Mouse (Mus musculus) G1E-ER4 (cell line): ENCODE results near the gene Disc1. TPM values are rescaled to one million over a fixed set of nuclear protein-coding genes. Genes with fewer than 3 reads are reported as not detected.

Experiments used
- GATA1 ChIP-seq: IDR thresholded peaks from one replicate; pipeline ENCODE4 v1.8.0; 2012; ENCODE audit warnings: low read length, inconsistent platforms
- polyA plus RNA-seq: library from polyadenylated mRNA; stranded (reverse); fragments of >175 nt; gene quantifications from 2 replicates; pipeline ENCODE4 v1.2.3, GENCODE M21; 2012

Gene Disc1
- not detected in 2 replicates for polyA plus RNA-seq

DNA sequence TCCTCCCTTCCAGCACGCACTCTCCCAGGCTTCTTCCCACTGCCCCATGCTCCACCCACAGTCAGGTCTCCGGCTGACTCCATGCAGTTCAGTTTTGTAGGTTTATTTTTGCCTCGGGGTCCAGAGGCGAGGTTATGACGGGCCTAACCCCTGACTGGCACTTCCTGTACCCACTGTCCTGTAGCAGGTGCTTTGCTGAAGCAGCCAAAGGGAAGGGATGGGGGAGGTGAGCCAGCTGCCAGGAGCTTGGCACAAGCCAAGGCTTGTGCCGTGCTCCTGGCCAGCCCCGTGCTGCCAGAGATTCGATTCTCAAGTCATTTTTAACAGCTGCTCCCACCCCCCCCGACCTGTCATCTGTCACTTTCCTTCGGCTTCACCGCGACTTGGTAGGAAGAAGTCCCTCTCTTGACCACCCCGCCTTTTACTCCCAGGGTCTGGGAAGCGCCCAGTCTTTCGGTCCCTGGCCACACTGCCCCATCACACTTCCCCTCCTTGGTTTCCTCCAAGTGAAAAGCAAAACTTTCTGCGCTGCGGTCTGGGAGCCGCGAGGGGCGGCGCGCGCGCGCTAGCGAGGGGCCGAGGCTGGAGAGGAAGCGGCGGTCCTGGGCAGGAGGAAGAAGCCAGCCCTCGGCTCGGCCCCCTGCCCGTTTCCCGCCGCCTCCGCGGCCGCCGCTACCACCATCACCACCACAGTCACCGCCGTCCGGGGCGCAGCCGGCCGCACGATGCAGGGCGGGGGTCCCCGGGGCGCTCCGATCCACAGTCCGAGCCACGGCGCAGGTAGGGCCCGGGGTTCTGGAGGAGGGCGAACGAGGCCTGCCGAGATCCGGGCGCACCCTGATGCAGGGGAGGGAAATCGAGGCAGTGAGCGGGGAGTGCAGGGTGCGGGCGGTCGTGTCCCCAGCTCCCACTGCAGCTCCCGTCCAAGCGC lies at the start of gene Disc1:
Gene Disc1, plus strand, starts transcription at position 691 of the 931 bp plus-strand sequence.
- TF ChIP-seq GATA1 = no peak

GRCm38 (mm10) chr8:125012695-125013627 lies 41.0 kb upstream of the Disc1 start, which contains the start of gene Tsnax:
Gene Tsnax (plus strand): TSS chr8:125012997.
- TF ChIP-seq GATA1 = no peak

GRCm38 (mm10) chr8:125024085-125024484 lies 29.9 kb upstream of the Disc1 start:
- TF ChIP-seq GATA1 = no peak

DNA sequence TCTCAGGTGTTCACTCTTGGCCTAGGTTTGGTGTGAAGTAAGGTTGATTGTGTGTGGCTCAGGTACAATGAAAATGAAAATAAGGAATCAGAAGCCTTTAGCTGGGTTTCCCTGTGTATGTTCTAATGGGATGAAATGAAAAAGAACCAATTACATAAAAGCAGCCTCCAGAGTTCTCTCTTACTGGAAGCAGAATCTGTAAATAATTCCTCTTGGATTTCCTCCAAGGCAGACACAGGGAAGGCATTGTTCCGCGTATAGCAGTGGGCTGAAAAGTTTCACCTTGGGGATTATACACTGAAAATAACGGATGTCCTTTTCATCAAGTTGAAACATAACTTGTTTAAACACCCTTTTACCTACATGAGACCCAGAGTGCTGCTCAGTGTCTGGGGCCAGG lies 26.8 kb upstream of the Disc1 start:
- TF ChIP-seq GATA1 = no peak

DNA sequence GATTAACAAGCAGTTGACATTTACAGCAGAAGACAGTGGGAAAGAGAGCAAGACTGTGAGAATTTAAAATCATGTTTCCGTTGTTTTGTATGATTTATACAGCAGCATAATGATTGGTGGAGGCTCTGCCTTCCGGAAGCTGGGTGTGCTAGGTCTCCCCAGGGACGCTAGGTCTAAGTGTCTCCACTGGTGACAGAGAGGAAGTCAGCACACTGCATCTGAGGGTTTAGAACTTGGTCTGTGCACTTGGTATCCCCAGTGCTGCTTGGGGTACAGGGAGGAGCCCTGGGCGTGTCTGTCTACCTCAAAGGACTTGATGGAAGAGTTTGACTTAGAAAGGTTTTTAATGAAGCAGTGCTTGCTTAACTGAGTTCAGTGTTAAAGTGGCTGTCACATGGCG lies 25.2 kb upstream of the Disc1 start:
- TF ChIP-seq GATA1 = no peak

GRCm38 (mm10) chr8:125031276-125031675 lies 22.7 kb upstream of the Disc1 start:
- TF ChIP-seq GATA1 = no peak

GRCm38 (mm10) chr8:125034669-125035068 lies 19.3 kb upstream of the Disc1 start:
- TF ChIP-seq GATA1 = no peak

- no peak for TF ChIP-seq GATA1
These were observed 16.9 kb upstream of the Disc1 start for GRCm38 (mm10) chr8:125037081-125037480.

DNA sequence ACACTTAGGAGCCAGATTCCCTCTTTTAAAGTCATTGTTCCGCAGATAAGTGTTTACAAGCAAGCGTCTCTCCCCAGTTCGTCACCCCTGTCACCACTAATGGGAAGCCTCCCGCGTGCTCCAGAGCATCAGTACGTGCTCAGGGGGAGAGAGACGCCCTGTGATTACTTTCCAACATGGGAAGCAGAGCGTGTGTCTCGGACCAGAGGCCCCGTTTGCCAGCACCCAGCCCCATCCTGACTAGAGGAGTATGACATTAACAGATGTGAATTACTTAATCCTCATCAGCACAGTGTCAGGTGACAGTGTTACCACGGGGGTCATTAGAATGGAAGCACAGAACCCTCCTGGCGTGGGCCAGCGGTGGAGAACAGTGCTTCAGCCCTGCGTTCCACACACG lies 15.3 kb upstream of the Disc1 start:
- TF ChIP-seq GATA1 = no peak

DNA sequence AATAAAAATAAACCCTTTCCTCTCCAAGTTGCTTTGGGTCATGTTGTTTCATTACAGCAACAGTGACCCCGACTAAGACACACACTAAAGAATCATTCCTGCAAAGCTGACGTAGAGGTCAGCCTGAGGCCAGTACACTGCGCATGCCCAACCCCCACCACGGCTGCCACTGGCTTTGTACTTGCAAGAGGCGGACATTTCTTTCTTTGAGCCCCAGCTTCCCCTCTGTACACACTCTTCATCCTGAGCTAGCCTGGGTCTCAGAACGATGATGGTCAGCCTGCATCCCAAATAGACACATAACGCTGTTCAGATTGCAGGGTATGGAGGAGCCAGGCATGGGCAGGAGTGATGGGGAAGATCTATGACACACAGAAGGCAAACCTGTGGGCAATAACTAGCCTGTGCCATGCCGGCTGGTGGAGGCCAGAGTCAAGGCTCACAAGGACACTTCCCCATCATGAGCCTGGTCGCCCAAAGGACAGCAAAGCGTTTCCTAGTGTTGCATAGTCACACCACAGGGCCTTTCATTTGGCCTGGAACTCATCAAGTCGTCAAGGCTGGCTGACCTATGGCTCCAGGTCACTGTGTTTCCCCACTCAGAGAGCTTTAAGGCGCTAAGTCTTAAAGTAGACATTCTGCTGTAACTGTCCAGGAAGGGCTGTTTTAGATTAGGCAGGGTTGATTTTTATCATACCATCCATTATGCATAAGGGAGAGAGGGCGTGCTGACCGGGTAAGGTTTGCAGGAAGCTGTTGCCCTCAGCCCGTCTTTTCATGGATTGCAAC lies 13.2 kb upstream of the Disc1 start:
- no peak for TF ChIP-seq GATA1

DNA sequence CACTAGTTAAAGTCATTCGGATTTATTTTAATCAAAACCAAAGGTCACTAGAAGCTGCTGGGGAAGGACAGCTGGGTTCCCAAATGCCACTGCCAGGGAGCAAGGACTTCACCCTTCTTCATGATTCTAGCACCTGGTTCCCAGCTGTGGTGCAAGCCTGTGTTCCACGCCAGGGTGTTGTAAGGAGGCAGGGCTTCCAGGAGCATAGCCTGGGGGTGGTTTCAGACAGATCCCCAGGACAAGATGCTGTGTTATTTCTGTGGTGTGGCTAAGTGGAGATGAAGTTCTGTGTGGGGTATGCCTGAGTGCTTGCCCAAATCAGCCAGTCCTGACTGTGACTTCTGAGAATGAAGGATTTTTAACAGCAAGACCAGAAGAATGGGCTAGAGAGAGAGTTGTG lies 12.5 kb upstream of the Disc1 start:
- TF ChIP-seq GATA1 = no peak

- no peak for TF ChIP-seq GATA1
These were observed 10.6 kb upstream of the Disc1 start for GRCm38 (mm10) chr8:125043394-125043793.

DNA sequence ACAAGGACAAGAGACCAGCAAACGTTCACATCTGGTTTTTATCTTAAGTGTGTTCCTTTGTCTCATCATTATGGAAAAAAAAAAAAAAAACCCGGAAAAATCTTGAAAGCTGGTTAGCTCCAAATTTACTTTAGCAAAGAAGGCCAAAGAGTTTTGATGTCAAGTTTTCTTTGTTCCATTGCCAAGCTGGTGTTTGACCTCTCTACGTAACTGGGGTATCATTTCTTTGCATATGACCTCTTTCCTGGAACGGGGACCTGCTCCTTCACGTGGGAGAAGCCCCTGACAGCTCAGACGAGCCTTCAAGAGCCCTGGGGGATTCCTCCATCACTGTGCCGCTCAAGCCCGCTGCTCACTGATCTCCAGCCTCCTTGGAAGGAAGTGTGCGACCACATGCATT lies 10.1 kb upstream of the Disc1 start:
- no peak for TF ChIP-seq GATA1

GRCm38 (mm10) chr8:125045760-125046159 lies 8.2 kb upstream of the Disc1 start:
- no peak for TF ChIP-seq GATA1

- TF ChIP-seq GATA1 = no peak
These were observed 4.8 kb upstream of the Disc1 start for GRCm38 (mm10) chr8:125049051-125049750.
